Mouse (Mus musculus) kidney, adult 2 months (tissue): ENCODE data around the gene Crtc3.

Experiments used
- CTCF ChIP-seq: fragments of 200-500 bp; conservative IDR thresholded peaks from 2 replicates; pipeline ENCODE4 v1.5.1; 2011; ENCODE audit warnings: low read depth, mild to moderate bottlenecking, control low read depth, low read length, moderate library complexity, mixed read lengths; ENCODE audit not compliant: insufficient read depth, insufficient read length
- POLR2A ChIP-seq: fragments of 200-500 bp; IDR thresholded peaks from one replicate; pipeline ENCODE4 v1.6.1; 2011; ENCODE audit warnings: low read depth, low read length, control low read depth

DNA sequence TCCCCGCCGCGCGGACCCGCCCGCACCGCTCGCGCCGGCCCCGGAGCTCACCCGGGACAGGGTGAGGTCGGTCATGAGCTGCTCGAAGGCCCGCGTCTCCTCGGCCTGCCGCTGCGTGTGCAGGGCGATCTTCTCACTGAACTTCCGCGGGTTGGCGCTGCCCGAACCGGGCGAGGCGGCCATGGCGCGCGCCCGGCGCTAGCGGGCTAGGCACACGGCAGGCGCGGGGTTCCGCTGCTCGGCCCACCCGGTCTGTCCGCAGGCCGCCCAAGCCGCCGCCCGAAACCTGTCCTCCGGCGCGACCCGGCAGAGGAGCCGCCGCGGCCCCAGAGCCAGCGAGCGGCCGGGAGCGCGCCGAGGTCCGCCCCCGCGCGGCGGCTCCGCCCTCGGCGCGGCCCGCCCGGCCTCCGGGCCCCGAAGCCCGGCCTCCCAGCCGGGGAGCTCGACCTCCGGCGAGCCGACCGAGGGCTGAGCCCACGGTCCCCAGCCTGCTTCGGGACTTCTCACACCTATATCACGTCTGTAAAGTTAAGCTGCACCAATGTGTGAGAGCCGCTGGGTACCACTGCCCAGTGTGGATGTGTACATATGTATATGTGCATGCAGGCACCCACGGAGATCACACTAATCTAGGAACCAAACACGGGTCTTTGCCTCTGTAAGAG, at the start of gene Crtc3:
- TF ChIP-seq CTCF (no peak), POLR2A (peak; percentile 19)
